Mouse (Mus musculus): ENCODE measurements around the gene Myo1d. TPM values are rescaled to one million over a fixed set of nuclear protein-coding genes. Genes with fewer than 3 reads are reported as not detected.

Myo1d gene
- polyA plus RNA-seq (2012; rRNA removed) (3.3 TPM in 2 replicates), polyA plus RNA-seq (2014; fragmentation: Nextera tagmentation; extraction: Ambion mirVana) (6.8 and 7.5 TPM in 2 replicates)

- ATAC-seq (ENCODE audit: insufficient read depth) = peak; percentile 90
- Histone ChIP-seq H3K9ac (replicated peaks) (peak within 1 kb of the TSS; percentile 78), H3K4me1 (replicated peaks; ENCODE audit: control insufficient read depth in 2 of 2, insufficient read depth in 2 of 2, low read length in 1 of 2) (peaks cover 25 to 35% of the 10 kb centered on the region in 2 experiments), H3K4me2 (ENCODE audit: low read depth) (peak within 1 kb of the TSS; percentile 92), H3K36me3 (replicated peaks; ENCODE audit: control insufficient read depth, insufficient read depth, low read depth) (no peaks in the 10 kb centered on the region), H3K27ac (peak within 1 kb of the TSS; percentile 72), H3K4me3 (ENCODE audit: insufficient read depth in 1 of 2, low read depth in 2 of 2, low read length in 2 of 2) (peak within 1 kb of the TSS; percentile 80 to 85), H3K9me3 (ENCODE audit: control insufficient read depth, low read length) (no peaks in the 10 kb centered on the region), H3K27me3 (ENCODE audit: control insufficient read depth, insufficient read depth, low read length) (peaks cover 7% of the 10 kb centered on the region; the same call in 1 of the 2 replicates)
- TF ChIP-seq CTCF (IDR thresholded peaks at IDR 0.05; ENCODE audit: low read depth) (peak; percentile 93), EP300 (IDR thresholded peaks at IDR 0.05; ENCODE audit: low read depth) (no peak)
- DNase-seq (ENCODE audit: low read depth in 3 of 3, low spot score in 3 of 3) = peak; percentile 78 to 84 (median 79)
- WGBS (ENCODE audit: insufficient replicate concordance) = 1% methylated on average over 70 of the region's 87 CpGs
These were observed at the start of gene Myo1d for GRCm38 (mm10) chr11:80779527-80780344. Gene Myo1d (minus strand): TSS chr11:80780025.

- no peak overlapping the region for H3K4me3 ChIP-seq (ENCODE audit: insufficient read depth in 1 of 2, low read depth in 2 of 2, low read length in 2 of 2)
- no peak overlapping the region for H3K9ac ChIP-seq (replicated peaks)
- no peaks in the 10 kb centered on the region for H3K9me3 ChIP-seq (ENCODE audit: control insufficient read depth, low read length)
- no peak overlapping the region for H3K27ac ChIP-seq
- 0 out of 2 replicates have a peak, but pooled peaks have one; percentile 22 for ATAC-seq (ENCODE audit: insufficient read depth)
- 54% methylated on average over 9 of the region's 9 CpGs for WGBS (ENCODE audit: insufficient replicate concordance)
- DNase-seq (ENCODE audit: low read depth in 3 of 3, low spot score in 3 of 3) = no peak
- no peaks in the 10 kb centered on the region for H3K36me3 ChIP-seq (replicated peaks; ENCODE audit: control insufficient read depth, insufficient read depth, low read depth)
- H3K4me1 ChIP-seq (replicated peaks; ENCODE audit: control insufficient read depth in 2 of 2, insufficient read depth in 2 of 2, low read length in 1 of 2) = peaks cover 0 to 7% of the 10 kb centered on the region in 2 experiments; a peak in 2 of 4 replicates
- peak; percentile 39; the same call in 1 of the 2 replicates for TF ChIP-seq CTCF (IDR thresholded peaks at IDR 0.05; ENCODE audit: low read depth)
- TF ChIP-seq EP300 (IDR thresholded peaks at IDR 0.05; ENCODE audit: low read depth) = no peak
- no peak overlapping the region for H3K4me2 ChIP-seq (ENCODE audit: low read depth)
- no peaks in the 10 kb centered on the region for H3K27me3 ChIP-seq (ENCODE audit: control insufficient read depth, insufficient read depth, low read length)
These were observed 42.0 kb upstream of the Myo1d start for GRCm38 (mm10) chr11:80821794-80822193.

- no peaks in the 10 kb centered on the region for H3K9me3 ChIP-seq (ENCODE audit: control insufficient read depth, low read length)
- H3K4me2 ChIP-seq (ENCODE audit: low read depth) = no peak overlapping the region
- TF ChIP-seq CTCF (IDR thresholded peaks at IDR 0.05; ENCODE audit: low read depth) (peak; percentile 26; the same call in 1 of the 2 replicates), EP300 (IDR thresholded peaks at IDR 0.05; ENCODE audit: low read depth) (no peak)
- 11% methylated on average over 14 of the region's 14 CpGs for WGBS (ENCODE audit: insufficient replicate concordance)
- no peak overlapping the region for H3K4me3 ChIP-seq (ENCODE audit: insufficient read depth in 1 of 2, low read depth in 2 of 2, low read length in 2 of 2)
- no peaks in the 10 kb centered on the region for H3K27me3 ChIP-seq (ENCODE audit: control insufficient read depth, insufficient read depth, low read length)
- H3K4me1 ChIP-seq (replicated peaks; ENCODE audit: control insufficient read depth in 2 of 2, insufficient read depth in 2 of 2, low read length in 1 of 2) = peaks cover 0 to 7% of the 10 kb centered on the region in 2 experiments; a peak in 2 of 4 replicates
- peak in 1 of 3 experiments; percentile 39 for DNase-seq (ENCODE audit: low read depth in 3 of 3, low spot score in 3 of 3)
- no peak overlapping the region for H3K27ac ChIP-seq
- H3K36me3 ChIP-seq (replicated peaks; ENCODE audit: control insufficient read depth, insufficient read depth, low read depth) = no peaks in the 10 kb centered on the region
- H3K9ac ChIP-seq (replicated peaks) = no peak overlapping the region
- peak; percentile 58; the same call in 1 of the 2 replicates for ATAC-seq (ENCODE audit: insufficient read depth)
These were observed 41.5 kb upstream of the Myo1d start for GRCm38 (mm10) chr11:80821296-80821695.

GRCm38 (mm10) chr11:80820085-80820484 is 40.3 kb upstream of the Myo1d start:
- 69% methylated on average over 3 of the region's 3 CpGs for WGBS (ENCODE audit: insufficient replicate concordance)
- no peak overlapping the region for H3K4me3 ChIP-seq (ENCODE audit: insufficient read depth in 1 of 2, low read depth in 2 of 2, low read length in 2 of 2)
- no peak overlapping the region for H3K9ac ChIP-seq (replicated peaks)
- no peaks in the 10 kb centered on the region for H3K27me3 ChIP-seq (ENCODE audit: control insufficient read depth, insufficient read depth, low read length)
- H3K27ac ChIP-seq = no peak overlapping the region
- ATAC-seq (ENCODE audit: insufficient read depth) = no peak
- DNase-seq (ENCODE audit: low read depth in 3 of 3, low spot score in 3 of 3) = no peak
- TF ChIP-seq CTCF (IDR thresholded peaks at IDR 0.05; ENCODE audit: low read depth) (no peak), EP300 (IDR thresholded peaks at IDR 0.05; ENCODE audit: low read depth) (no peak)
- no peaks in the 10 kb centered on the region for H3K9me3 ChIP-seq (ENCODE audit: control insufficient read depth, low read length)
- H3K4me2 ChIP-seq (ENCODE audit: low read depth) = no peak overlapping the region
- H3K4me1 ChIP-seq (replicated peaks; ENCODE audit: control insufficient read depth in 2 of 2, insufficient read depth in 2 of 2, low read length in 1 of 2) = peaks cover 0 to 7% of the 10 kb centered on the region in 2 experiments; a peak in 2 of 4 replicates
- no peaks in the 10 kb centered on the region for H3K36me3 ChIP-seq (replicated peaks; ENCODE audit: control insufficient read depth, insufficient read depth, low read depth)

Data from liver, embryonic 14.5 days (tissue).